Mouse (Mus musculus) limb, embryonic 12.5 days (tissue): ENCODE data around the gene Pbxip1. TPM values are rescaled to one million over a fixed set of nuclear protein-coding genes. Genes with fewer than 3 reads are reported as not detected.
A peak's percentile ranks its signal among the peaks of the same experiment; 100 is the strongest.

Experiments used
- ATAC-seq: fragments of 200-750 bp; cut with Nextera tagmentation; 2 replicates; pipeline ENCODE4 v1.8.0; 2017; ENCODE audit warnings: low read depth, moderate TSS enrichment; ENCODE audit not compliant: insufficient number of reproducible peaks, insufficient read depth, low FRiP score, low TSS enrichment
- H3K27ac ChIP-seq: fragments of 300-500 bp; sonication (generic); 2 replicates; pipeline ENCODE4 v1.5.1; 2016; ENCODE audit warnings: mild to moderate bottlenecking, moderate library complexity
- H3K27me3 ChIP-seq: fragments of 300-500 bp; sonication (generic); 2 replicates; pipeline ENCODE4 v1.6.1; 2016; ENCODE audit warnings: mild to moderate bottlenecking, moderate library complexity
- H3K36me3 ChIP-seq: fragments of 300-500 bp; sonication (generic); 2 replicates; pipeline ENCODE4 v1.6.1; 2016; ENCODE audit warnings: mild to moderate bottlenecking, moderate library complexity
- H3K4me1 ChIP-seq: fragments of 300-500 bp; sonication (generic); replicated peaks from 2 replicates; pipeline ENCODE4 v1.6.1; 2016
- H3K4me2 ChIP-seq: fragments of 300-500 bp; sonication (generic); 2 replicates; pipeline ENCODE4 v1.6.1; 2016; ENCODE audit warnings: mild to moderate bottlenecking, moderate library complexity
- H3K4me3 ChIP-seq: fragments of 300-500 bp; sonication (generic); replicated peaks from 2 replicates; pipeline ENCODE4 v1.5.1; 2016; ENCODE audit warnings: mild to moderate bottlenecking
- H3K9ac ChIP-seq: fragments of 300-500 bp; sonication (generic); replicated peaks from 2 replicates; pipeline ENCODE4 v1.6.1; 2016; ENCODE audit warnings: mild to moderate bottlenecking, moderate library complexity
- H3K9me3 ChIP-seq: fragments of 300-500 bp; sonication (generic); 2 replicates; pipeline ENCODE4 v1.6.1; 2016; ENCODE audit warnings: mild to moderate bottlenecking, moderate library complexity
- WGBS: fragments of 180-500 bp; shearing (Covaris S2); methylation state at CpG from one replicate; pipeline ENCODE4 v1.1.7; 2016; 5-methylcytosine and 5-hydroxymethylcytosine counted together
- polyA plus RNA-seq: library from polyadenylated mRNA; unstranded; fragments of >200 nt; fragmentation: Nextera tagmentation; extraction: Ambion mirVana; gene quantifications from 2 replicates; pipeline ENCODE4 v1.2.1, GENCODE M21; 2016

Gene Pbxip1
- polyA plus RNA-seq, 1 experiment from 2014 or later = 27.4 TPM

GRCm38 (mm10) chr3:89491559-89491958 lies 55.1 kb downstream of the Pbxip1 start:
- no peak for ATAC-seq
- Histone ChIP-seq H3K4me1 (peaks cover 18% of the 10 kb centered on the region), H3K27me3 (peaks cover 12% of the 10 kb centered on the region), H3K36me3 (no peaks in the 10 kb centered on the region), H3K9me3 (no peaks in the 10 kb centered on the region), H3K9ac (no peak overlapping the region), H3K4me2 (no peak overlapping the region), H3K4me3 (no peak overlapping the region), H3K27ac (no peak overlapping the region)
- 88% methylated on average over 5 of the region's 5 CpGs for WGBS

- Histone ChIP-seq H3K36me3 (no peaks in the 10 kb centered on the region), H3K9ac (peak overlapping the region; percentile 34; the same call in 1 of the 2 replicates), H3K27me3 (peaks cover 6% of the 10 kb centered on the region), H3K9me3 (no peaks in the 10 kb centered on the region; the same call in 1 of the 2 replicates), H3K27ac (peak overlapping the region; percentile 35; the same call in 1 of the 2 replicates), H3K4me2 (no peak overlapping the region), H3K4me1 (peaks cover 18% of the 10 kb centered on the region), H3K4me3 (no peak overlapping the region)
- 34% methylated on average over 8 of the region's 8 CpGs for WGBS
- no peak for ATAC-seq
Observed at GRCm38 (mm10) chr3:89492701-89493151, 56.2 kb downstream of the Pbxip1 start.

- no peak for ATAC-seq
- 83% methylated on average over 5 of the region's 5 CpGs for WGBS
- Histone ChIP-seq H3K4me2 (no peak overlapping the region), H3K4me1 (peaks cover 18% of the 10 kb centered on the region), H3K9ac (no peak overlapping the region), H3K27me3 (no peaks in the 10 kb centered on the region; the same call in 1 of the 2 replicates), H3K9me3 (no peaks in the 10 kb centered on the region; the same call in 1 of the 2 replicates), H3K27ac (no peak overlapping the region), H3K4me3 (no peak overlapping the region), H3K36me3 (no peaks in the 10 kb centered on the region)
Observed at GRCm38 (mm10) chr3:89494630-89495029, 58.1 kb downstream of the Pbxip1 start.

GRCm38 (mm10) chr3:89496366-89496765 lies 59.9 kb downstream of the Pbxip1 start:
- no peak overlapping the region for H3K4me3 ChIP-seq
- H3K27me3 ChIP-seq = no peaks in the 10 kb centered on the region
- no peak overlapping the region for H3K4me2 ChIP-seq
- no peak for ATAC-seq
- WGBS = 73% methylated on average over 3 of the region's 3 CpGs
- H3K9me3 ChIP-seq = no peaks in the 10 kb centered on the region; the same call in 1 of the 2 replicates
- no peak overlapping the region for H3K9ac ChIP-seq
- no peaks in the 10 kb centered on the region for H3K36me3 ChIP-seq
- peaks cover 18% of the 10 kb centered on the region for H3K4me1 ChIP-seq
- no peak overlapping the region for H3K27ac ChIP-seq

- H3K9me3 ChIP-seq = no peaks in the 10 kb centered on the region; the same call in 1 of the 2 replicates
- no peak overlapping the region for H3K9ac ChIP-seq
- H3K4me1 ChIP-seq = no peaks in the 10 kb centered on the region
- H3K4me2 ChIP-seq = no peak overlapping the region
- H3K27ac ChIP-seq = no peak overlapping the region
- no peaks in the 10 kb centered on the region for H3K36me3 ChIP-seq
- no peak for ATAC-seq
- no peak overlapping the region for H3K4me3 ChIP-seq
- WGBS = 37% methylated on average over 7 of the region's 7 CpGs
- peaks cover 4% of the 10 kb centered on the region; the same call in 1 of the 2 replicates for H3K27me3 ChIP-seq
Observed at GRCm38 (mm10) chr3:89499696-89500095, 63.2 kb downstream of the Pbxip1 start.

Other genes with a start within 250 kb of the Pbxip1 start
- gene Gba, start 233.8 kb upstream of the Pbxip1 start, polyA plus RNA-seq = 26.3 and 28.8 TPM in 2 replicates
- 44.2 and 52.7 TPM in 2 replicates for gene Thbs3, start 221.5 kb upstream of the Pbxip1 start, polyA plus RNA-seq
- gene Mtx1, start 209.6 kb upstream of the Pbxip1 start, polyA plus RNA-seq = 212 and 217 TPM in 2 replicates
- gene Muc1, start 207.6 kb upstream of the Pbxip1 start, polyA plus RNA-seq = 0.53 and 1.0 TPM in 2 replicates
- 316 and 333 TPM in 2 replicates for gene Krtcap2, start 190.7 kb upstream of the Pbxip1 start, polyA plus RNA-seq
- gene Trim46, start 190.4 kb upstream of the Pbxip1 start, polyA plus RNA-seq = 6.1 and 6.3 TPM in 2 replicates
- gene Dpm3, start 177.3 kb upstream of the Pbxip1 start, polyA plus RNA-seq = 93.9 and 102 TPM in 2 replicates
- gene Slc50a1, start 166.1 kb upstream of the Pbxip1 start, polyA plus RNA-seq = 58.5 and 66.3 TPM in 2 replicates
- 36.9 and 40.4 TPM in 2 replicates for gene Efna1, start 155.6 kb upstream of the Pbxip1 start, polyA plus RNA-seq
- gene Efna3, start 113.7 kb upstream of the Pbxip1 start, polyA plus RNA-seq = 17.6 and 21.3 TPM in 2 replicates
- gene Efna4, start 98.7 kb upstream of the Pbxip1 start, polyA plus RNA-seq = 53.2 and 55.1 TPM in 2 replicates
- 27.0 and 32.1 TPM in 2 replicates for gene Adam15, start 86.7 kb upstream of the Pbxip1 start, polyA plus RNA-seq
- gene Dcst2, start 74.7 kb upstream of the Pbxip1 start, polyA plus RNA-seq = 0.18 and 0.20 TPM in 2 replicates
- gene Dcst1, start 71.5 kb upstream of the Pbxip1 start, polyA plus RNA-seq = 0.26 and 0.40 TPM in 2 replicates
- gene Zbtb7b, start 41.9 kb upstream of the Pbxip1 start, polyA plus RNA-seq = 0.79 and 1.2 TPM in 2 replicates
- 1.0 TPM in 1 of 2 replicates, not detected in the other for gene Lenep, start 33.9 kb upstream of the Pbxip1 start, polyA plus RNA-seq
- gene Flad1, start 24.8 kb upstream of the Pbxip1 start, polyA plus RNA-seq = 25.0 and 26.4 TPM in 2 replicates
- 585 and 619 TPM in 2 replicates for gene Cks1b, start 18.3 kb upstream of the Pbxip1 start, polyA plus RNA-seq
- 84.4 and 90.9 TPM in 2 replicates for gene Shc1, start 18.3 kb upstream of the Pbxip1 start, polyA plus RNA-seq
- gene Pygo2, start 6.5 kb upstream of the Pbxip1 start, polyA plus RNA-seq = 62.4 and 64.0 TPM in 2 replicates
- gene Pmvk, start 17.8 kb downstream of the Pbxip1 start, polyA plus RNA-seq = 53.4 and 55.1 TPM in 2 replicates
- 1.6 and 1.9 TPM in 2 replicates for gene Kcnn3, start 83.5 kb downstream of the Pbxip1 start, polyA plus RNA-seq